Mouse (Mus musculus): Measurements from ENCODE around the gene Cox6a2.
"Not testable (repeated sequence)": the region's sequence is repeated elsewhere in the genome, so short reads cannot be mapped to it uniquely, and the experiment has no call there.

The Cox6a2 gene

GRCm38 (mm10) chr7:128234796-128235195, 28.6 kb upstream of the Cox6a2 start:
- no peak for DNase-seq

GRCm38 (mm10) chr7:128231741-128232140, 25.6 kb upstream of the Cox6a2 start:
- DNase-seq: peak; percentile 26

GRCm38 (mm10) chr7:128220936-128221335, 14.7 kb upstream of the Cox6a2 start:
- no peak for DNase-seq

GRCm38 (mm10) chr7:128219952-128220351, 13.8 kb upstream of the Cox6a2 start:
- DNase-seq: no peak

GRCm38 (mm10) chr7:128209826-128210225, 3.6 kb upstream of the Cox6a2 start:
- no peak for DNase-seq

GRCm38 (mm10) chr7:128208187-128208586, 2.0 kb upstream of the Cox6a2 start:
- DNase-seq: peak; percentile 78

- DNase-seq: no peak
Measured at GRCm38 (mm10) chr7:128205695-128206094, 492 bp downstream of the Cox6a2 start.

GRCm38 (mm10) chr7:128204179-128204578, 2.0 kb downstream of the Cox6a2 start:
- no peak for DNase-seq

GRCm38 (mm10) chr7:128203071-128203470, 3.1 kb downstream of the Cox6a2 start:
- DNase-seq: no peak

GRCm38 (mm10) chr7:128201607-128202006, 4.6 kb downstream of the Cox6a2 start:
- no peak for DNase-seq

GRCm38 (mm10) chr7:128181691-128182090, 24.5 kb downstream of the Cox6a2 start:
- peak; percentile 65 for DNase-seq

- DNase-seq: peak; percentile 56
Measured at GRCm38 (mm10) chr7:128180546-128180945, 25.6 kb downstream of the Cox6a2 start.

- DNase-seq: peak; percentile 57
Measured at GRCm38 (mm10) chr7:128180126-128180525, 26.1 kb downstream of the Cox6a2 start.

GRCm38 (mm10) chr7:128178385-128178784, 27.8 kb downstream of the Cox6a2 start:
- DNase-seq: no peak

- DNase-seq: no peak
Measured at GRCm38 (mm10) chr7:128169996-128170395, 36.2 kb downstream of the Cox6a2 start.

GRCm38 (mm10) chr7:128166391-128166790, 39.8 kb downstream of the Cox6a2 start:
- DNase-seq: no peak

GRCm38 (mm10) chr7:128164001-128164400, 42.2 kb downstream of the Cox6a2 start:
- DNase-seq: no peak

- not testable (repeated sequence) for DNase-seq
Measured at GRCm38 (mm10) chr7:128158688-128159354, 47.4 kb downstream of the Cox6a2 start.
